Mouse (Mus musculus): Measurements from ENCODE around the gene Slc5a11.

DNA sequence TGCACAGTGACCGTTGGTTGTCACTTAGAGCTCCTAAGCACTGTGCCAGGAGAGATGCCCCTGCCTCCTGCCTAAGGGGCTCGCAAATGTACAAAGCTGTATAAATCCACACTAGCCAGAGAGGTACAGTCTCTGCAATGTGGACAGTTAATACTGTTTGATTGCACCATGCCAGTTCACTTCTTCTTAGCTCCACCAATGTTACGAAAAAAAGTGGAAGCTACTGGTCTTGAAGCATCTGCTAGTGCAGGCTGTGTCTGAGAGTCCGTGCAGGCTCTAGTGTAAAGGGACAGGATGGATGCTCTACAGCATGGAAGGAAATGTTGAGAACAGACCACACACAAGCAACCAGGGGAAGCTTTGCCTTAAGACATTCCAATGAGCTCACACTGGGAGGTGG is 62.0 kb downstream of the Slc5a11 start:
- TF ChIP-seq CTCF (IDR thresholded peaks at IDR 0.05; ENCODE audit: insufficient read depth, low read length) (no peak), POLR2A (IDR thresholded peaks at IDR 0.05; ENCODE audit: borderline replicate concordance, extremely low read depth, low read depth, low read length) (no peak)

Measured in lung, adult 2 months (tissue).